Mouse (Mus musculus): ENCODE results near the gene Gm12216. TPM values are rescaled to one million over a fixed set of nuclear protein-coding genes. Genes with fewer than 3 reads are reported as not detected.
"Not testable (repeated sequence)": the region's sequence is repeated elsewhere in the genome, so short reads cannot be mapped to it uniquely, and the experiment has no call there.

Gm12216 gene
- total and polyA plus RNA-seq, 3 experiments: 2.6 to 4.4 (median 2.6) TPM

- Histone ChIP-seq H3K4me1 (ENCODE audit: control insufficient read depth, insufficient read depth, low read length) (peaks cover 5% of the 10 kb centered on the region), H3K36me3 (ENCODE audit: control insufficient read depth, insufficient read depth, low read length) (peaks cover 10% of the 10 kb centered on the region), H3K27ac (no peak overlapping the region), H3K4me3 (no peak overlapping the region), H3K9ac (ENCODE audit: low read depth, low read length) (no peak overlapping the region), H3K79me2 (replicated peaks; ENCODE audit: control insufficient read depth, insufficient read depth, low read length) (no peaks in the 10 kb centered on the region), H3K27me3 (ENCODE audit: control insufficient read depth, insufficient read depth, low read length) (no peaks in the 10 kb centered on the region)
- 56% methylated on average over 5 of the region's 5 CpGs for WGBS
- DNase-seq: no peak
- TF ChIP-seq CTCF (IDR thresholded peaks at IDR 0.05) (no peak), POLR2A (IDR thresholded peaks at IDR 0.05; ENCODE audit: insufficient read depth, low read depth, low read length) (no peak), EP300 (IDR thresholded peaks at IDR 0.05; ENCODE audit: insufficient read depth, low read depth, low read length) (no peak)
- intact Hi-C loops (cut with DNase I): no loop called here
Observed at GRCm38 (mm10) chr11:53869172-53869571, 10.1 kb upstream of the Gm12216 start.

GRCm38 (mm10) chr11:53868323-53868722, 9.3 kb upstream of the Gm12216 start:
- DNase-seq; H3K4me3 ChIP-seq; H3K4me1 ChIP-seq (ENCODE audit: control insufficient read depth, insufficient read depth, low read length); H3K9ac ChIP-seq (ENCODE audit: low read depth, low read length); intact Hi-C loops (cut with DNase I); H3K79me2 ChIP-seq (replicated peaks; ENCODE audit: control insufficient read depth, insufficient read depth, low read length); H3K27ac ChIP-seq; H3K27me3 ChIP-seq (ENCODE audit: control insufficient read depth, insufficient read depth, low read length); H3K36me3 ChIP-seq (ENCODE audit: control insufficient read depth, insufficient read depth, low read length): not testable (repeated sequence)
- peak; percentile 54 for TF ChIP-seq CTCF (IDR thresholded peaks at IDR 0.05)
- WGBS: 43% methylated on average over 5 of the region's 5 CpGs

- not testable (repeated sequence) for H3K27me3 ChIP-seq (ENCODE audit: control insufficient read depth, insufficient read depth, low read length); DNase-seq; H3K27ac ChIP-seq; H3K4me1 ChIP-seq (ENCODE audit: control insufficient read depth, insufficient read depth, low read length); H3K9ac ChIP-seq (ENCODE audit: low read depth, low read length); H3K36me3 ChIP-seq (ENCODE audit: control insufficient read depth, insufficient read depth, low read length); H3K79me2 ChIP-seq (replicated peaks; ENCODE audit: control insufficient read depth, insufficient read depth, low read length); H3K4me3 ChIP-seq
- intact Hi-C loops (cut with DNase I): loop anchor here (5.0 kb wide), 1 partner anchor 72 kb away; no protein-coding TSS in a partner anchor
- WGBS: 60% methylated on average over 2 of the region's 4 CpGs
Observed at GRCm38 (mm10) chr11:53864724-53865310, 5.8 kb upstream of the Gm12216 start.

DNA sequence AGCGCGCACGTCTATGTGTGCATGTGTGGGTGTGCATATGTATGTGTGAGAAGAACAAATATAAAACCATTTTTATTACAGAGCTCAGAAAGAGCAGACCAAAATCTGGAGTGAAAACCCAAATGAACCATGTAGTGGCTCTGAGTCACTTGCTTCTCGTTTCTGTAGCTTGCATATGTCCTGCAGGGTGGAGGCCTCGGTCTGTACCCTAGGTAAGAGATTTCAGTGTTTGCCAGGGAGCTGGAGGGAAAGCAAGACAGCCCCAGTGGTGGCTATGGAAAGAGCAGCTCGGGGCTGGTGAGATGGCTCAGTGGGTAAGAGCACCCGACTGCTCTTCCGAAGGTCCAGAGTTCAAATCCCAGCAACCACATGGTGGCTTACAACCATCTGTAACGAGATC, 1.9 kb upstream of the Gm12216 start:
- not testable (repeated sequence) for H3K9ac ChIP-seq (ENCODE audit: low read depth, low read length); DNase-seq; H3K79me2 ChIP-seq (replicated peaks; ENCODE audit: control insufficient read depth, insufficient read depth, low read length); H3K36me3 ChIP-seq (ENCODE audit: control insufficient read depth, insufficient read depth, low read length); H3K27me3 ChIP-seq (ENCODE audit: control insufficient read depth, insufficient read depth, low read length); H3K27ac ChIP-seq; H3K4me1 ChIP-seq (ENCODE audit: control insufficient read depth, insufficient read depth, low read length); H3K4me3 ChIP-seq
- WGBS: 90% methylated on average over 8 of the region's 9 CpGs
- intact Hi-C loops (cut with DNase I): loop anchor here (5.0 kb wide), 1 partner anchor 76 kb away; no protein-coding TSS in a partner anchor

DNA sequence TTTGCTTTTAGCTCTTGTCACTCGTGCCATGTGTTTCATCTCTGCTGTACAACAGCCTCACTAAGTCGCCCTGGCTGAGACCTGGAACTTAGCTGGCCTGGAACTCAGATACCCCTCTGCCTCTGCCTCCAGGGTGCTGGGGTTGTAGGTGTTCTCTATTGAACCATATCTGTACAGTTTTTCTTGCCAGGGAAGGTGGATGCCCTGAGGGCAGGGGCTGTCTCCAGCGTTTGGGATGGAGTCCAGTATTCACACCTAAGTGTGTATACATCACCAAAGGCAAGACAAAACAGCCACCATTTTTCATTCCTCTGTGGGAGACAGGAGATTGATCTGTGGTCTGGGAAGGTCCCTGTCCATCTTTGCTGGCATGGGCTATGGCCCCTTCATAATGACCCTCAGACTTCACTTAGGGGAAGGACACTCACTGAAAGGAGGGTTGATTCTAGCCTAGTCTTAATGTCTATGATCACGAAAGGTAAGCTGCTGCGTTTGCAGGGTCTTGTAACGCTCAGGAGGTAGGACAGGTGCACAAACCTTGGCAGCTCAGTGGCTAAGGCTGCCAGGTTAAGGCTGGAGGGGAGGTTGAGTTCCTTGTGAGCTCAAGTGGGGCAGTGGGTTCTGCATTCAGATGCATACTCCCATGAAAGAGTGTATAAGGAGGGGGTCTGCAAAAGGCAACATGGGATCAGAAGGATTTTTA, 847 bp downstream of the Gm12216 start:
- Histone ChIP-seq H3K9ac (ENCODE audit: low read depth, low read length) (peak overlapping the region; percentile 91), H3K27ac (peak overlapping the region; percentile 82), H3K79me2 (replicated peaks; ENCODE audit: control insufficient read depth, insufficient read depth, low read length) (no peaks in the 10 kb centered on the region), H3K27me3 (ENCODE audit: control insufficient read depth, insufficient read depth, low read length) (no peaks in the 10 kb centered on the region), H3K36me3 (ENCODE audit: control insufficient read depth, insufficient read depth, low read length) (no peaks in the 10 kb centered on the region), H3K4me1 (ENCODE audit: control insufficient read depth, insufficient read depth, low read length) (peaks cover 16% of the 10 kb centered on the region), H3K4me3 (peak overlapping the region; percentile 64)
- TF ChIP-seq CTCF (IDR thresholded peaks at IDR 0.05): no peak
- TF ChIP-seq EP300 (IDR thresholded peaks at IDR 0.05; ENCODE audit: insufficient read depth, low read depth, low read length): no peak
- no peak for TF ChIP-seq POLR2A (IDR thresholded peaks at IDR 0.05; ENCODE audit: insufficient read depth, low read depth, low read length)
- DNase-seq: no peak
- intact Hi-C loops (cut with DNase I): no loop called here
- 81% methylated on average over 6 of the region's 6 CpGs for WGBS

DNA sequence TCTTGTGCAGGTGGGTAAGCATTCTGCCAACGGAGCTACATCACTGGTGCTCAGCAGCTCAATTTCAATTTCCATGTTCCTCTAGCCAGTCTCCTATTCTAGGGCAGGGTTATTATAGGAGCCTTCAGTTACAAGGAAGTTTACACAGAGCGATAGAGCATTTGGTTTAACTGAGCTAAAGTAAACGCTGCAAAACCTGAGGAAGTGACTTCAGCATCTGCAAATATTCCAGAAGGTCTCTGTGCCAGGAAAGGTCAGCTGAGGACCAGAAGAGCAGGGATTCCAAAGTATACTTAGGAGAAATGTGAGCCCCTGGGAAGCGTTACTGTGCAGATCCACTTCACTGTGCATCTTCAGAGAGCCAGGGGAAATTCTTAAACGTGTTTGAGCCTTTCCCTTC, 5.4 kb downstream of the Gm12216 start:
- intact Hi-C loops (cut with DNase I): no loop called here
- peak overlapping the region; percentile 67 for H3K27ac ChIP-seq

More for the DNA sequence above, 5.4 kb downstream of the Gm12216 start:
- Histone ChIP-seq H3K27me3 (ENCODE audit: control insufficient read depth, insufficient read depth, low read length) (no peaks in the 10 kb centered on the region), H3K36me3 (ENCODE audit: control insufficient read depth, insufficient read depth, low read length) (no peaks in the 10 kb centered on the region), H3K4me1 (ENCODE audit: control insufficient read depth, insufficient read depth, low read length) (peaks cover 26% of the 10 kb centered on the region), H3K4me3 (no peak overlapping the region), H3K9ac (ENCODE audit: low read depth, low read length) (peak overlapping the region; percentile 37; the same call in 1 of the 2 replicates), H3K79me2 (replicated peaks; ENCODE audit: control insufficient read depth, insufficient read depth, low read length) (no peaks in the 10 kb centered on the region)
- peak in 1 of 2 experiments; percentile 48 for DNase-seq
- WGBS: 13% methylated on average over 5 of the region's 5 CpGs
- no peak for TF ChIP-seq POLR2A (IDR thresholded peaks at IDR 0.05; ENCODE audit: insufficient read depth, low read depth, low read length)
- no peak for TF ChIP-seq EP300 (IDR thresholded peaks at IDR 0.05; ENCODE audit: insufficient read depth, low read depth, low read length)
